Mouse (Mus musculus): ENCODE measurements around the gene Frmd4b.

Gene Frmd4b

GRCm38 (mm10) chr6:97617266-97617743 is at the start of gene Frmd4b:
Frmd4b (minus strand) TSS chr6:97617541.
- peak; percentile 64 to 65 for DNase-seq (ENCODE audit: low spot score in 2 of 2)

GRCm38 (mm10) chr6:97666417-97666816 is 49.1 kb upstream of the Frmd4b start:
- no peak for DNase-seq (ENCODE audit: low spot score in 2 of 2)

- DNase-seq (ENCODE audit: low spot score in 2 of 2): no peak
These were observed 41.6 kb upstream of the Frmd4b start for GRCm38 (mm10) chr6:97658921-97659320.

- DNase-seq (ENCODE audit: low spot score in 2 of 2): no peak
These were observed 38.6 kb upstream of the Frmd4b start for GRCm38 (mm10) chr6:97655986-97656385.

- no peak for DNase-seq (ENCODE audit: low spot score in 2 of 2)
These were observed 30.2 kb upstream of the Frmd4b start for GRCm38 (mm10) chr6:97647501-97647900.

- DNase-seq (ENCODE audit: low spot score in 2 of 2): no peak
These were observed 6.0 kb upstream of the Frmd4b start for GRCm38 (mm10) chr6:97623330-97623729.

GRCm38 (mm10) chr6:97622236-97622635 is 4.9 kb upstream of the Frmd4b start:
- no peak for DNase-seq (ENCODE audit: low spot score in 2 of 2)

GRCm38 (mm10) chr6:97617774-97618173 is 433 bp upstream of the Frmd4b start:
- DNase-seq (ENCODE audit: low spot score in 2 of 2): no peak

GRCm38 (mm10) chr6:97616658-97617265 is 579 bp downstream of the Frmd4b start:
- DNase-seq (ENCODE audit: low spot score in 2 of 2): peak in 1 of 2 experiments; percentile 23

- no peak for DNase-seq (ENCODE audit: low spot score in 2 of 2)
These were observed 1.4 kb downstream of the Frmd4b start for GRCm38 (mm10) chr6:97615901-97616461.

- no peak for DNase-seq (ENCODE audit: low spot score in 2 of 2)
These were observed 3.2 kb downstream of the Frmd4b start for GRCm38 (mm10) chr6:97614179-97614578.

GRCm38 (mm10) chr6:97612861-97613260 is 4.5 kb downstream of the Frmd4b start:
- DNase-seq (ENCODE audit: low spot score in 2 of 2): no peak

GRCm38 (mm10) chr6:97610051-97610450 is 7.3 kb downstream of the Frmd4b start:
- DNase-seq (ENCODE audit: low spot score in 2 of 2): no peak

- DNase-seq (ENCODE audit: low spot score in 2 of 2): no peak
These were observed 9.7 kb downstream of the Frmd4b start for GRCm38 (mm10) chr6:97607646-97608045.

GRCm38 (mm10) chr6:97595218-97595617 is 22.1 kb downstream of the Frmd4b start:
- DNase-seq (ENCODE audit: low spot score in 2 of 2): no peak

GRCm38 (mm10) chr6:97594589-97594988 is 22.8 kb downstream of the Frmd4b start:
- no peak for DNase-seq (ENCODE audit: low spot score in 2 of 2)

- DNase-seq (ENCODE audit: low spot score in 2 of 2): no peak
These were observed 27.1 kb downstream of the Frmd4b start for GRCm38 (mm10) chr6:97590230-97590629.

- no peak for DNase-seq (ENCODE audit: low spot score in 2 of 2)
These were observed 27.8 kb downstream of the Frmd4b start for GRCm38 (mm10) chr6:97589581-97589980.

GRCm38 (mm10) chr6:97589031-97589430 is 28.3 kb downstream of the Frmd4b start:
- no peak for DNase-seq (ENCODE audit: low spot score in 2 of 2)

GRCm38 (mm10) chr6:97586606-97587005 is 30.7 kb downstream of the Frmd4b start:
- DNase-seq (ENCODE audit: low spot score in 2 of 2): no peak

- DNase-seq (ENCODE audit: low spot score in 2 of 2): no peak
These were observed 31.3 kb downstream of the Frmd4b start for GRCm38 (mm10) chr6:97586024-97586423.

- DNase-seq (ENCODE audit: low spot score in 2 of 2): no peak
These were observed 34.6 kb downstream of the Frmd4b start for GRCm38 (mm10) chr6:97582748-97583147.

GRCm38 (mm10) chr6:97581941-97582340 is 35.4 kb downstream of the Frmd4b start:
- no peak for DNase-seq (ENCODE audit: low spot score in 2 of 2)
